10 mouse cellular contexts compared by ENCODE assay signal in the genomic region with DNA sequence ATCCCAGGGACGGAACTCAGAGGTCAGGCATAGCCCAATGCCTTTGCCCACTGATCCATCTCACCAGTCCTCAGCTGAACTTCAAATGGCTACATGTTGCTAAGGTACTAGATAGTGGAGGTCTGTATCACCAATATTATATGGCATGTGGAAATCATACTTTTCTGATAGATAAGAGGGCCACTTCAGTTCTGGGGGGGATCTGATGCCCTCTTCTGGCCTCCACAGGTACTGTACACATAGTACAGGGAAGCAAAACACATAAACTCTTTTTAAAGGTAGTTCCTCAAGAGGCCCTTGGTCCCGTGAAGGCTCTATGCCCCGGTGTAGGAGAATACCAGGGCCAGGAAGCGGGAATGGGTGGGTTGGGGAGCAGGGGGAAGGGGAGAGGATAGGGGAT. TPM values are rescaled to one million over a fixed set of nuclear protein-coding genes. Genes with fewer than 3 reads are reported as not detected.
DNase-seq lines count a peak whose midpoint lies in the region; ATAC-seq and TF ChIP-seq lines count a peak whose summit lies in the region.
"Had no signal": no experiment of that assay in that cellular context is flagged by ENCODE, and none has a peak within 500 bp of the region (broad histone marks: within the 10 kb centered on the region; RNA-seq: fewer than 3 reads in every experiment).

No protein-coding gene starts in this region.

- no peak overlapping the region for H3K27ac ChIP-seq in midbrain, postnatal 0 days (ENCODE audit: low read depth, low read length)
- H3K27ac ChIP-seq in midbrain, embryonic 16.5 days (ENCODE audit: low read length), result no peak overlapping the region
- H3K27ac ChIP-seq in liver, embryonic 13.5 days, result no peak overlapping the region
- no peak overlapping the region for H3K27ac ChIP-seq in hindbrain, embryonic 11.5 days (ENCODE audit: low read depth, low read length)

- no peak for ATAC-seq in CD4-positive, CD25-positive, alpha-beta regulatory T cell, adult 4 months
- ATAC-seq in midbrain, postnatal 0 days (ENCODE audit: low FRiP score), result no peak
- ATAC-seq in midbrain, embryonic 16.5 days, result no peak
- no peak for ATAC-seq in liver, embryonic 13.5 days (ENCODE audit: low read depth)
- ATAC-seq in hindbrain, embryonic 11.5 days (ENCODE audit: low FRiP score), result no peak
- ATAC-seq: forebrain, embryonic 14.5 days had no signal

- H3K9ac ChIP-seq in midbrain, postnatal 0 days (replicated peaks; ENCODE audit: low read length, poor library complexity, severe bottlenecking), result no peak overlapping the region
- no peak overlapping the region for H3K9ac ChIP-seq in midbrain, embryonic 16.5 days (ENCODE audit: low read depth, low read length)
- no peak overlapping the region for H3K9ac ChIP-seq in liver, embryonic 13.5 days
- H3K9ac ChIP-seq in hindbrain, embryonic 11.5 days (ENCODE audit: low read depth, low read length), result no peak overlapping the region

- no peaks in the 10 kb centered on the region for H3K27me3 ChIP-seq in midbrain, postnatal 0 days (ENCODE audit: insufficient read depth, low read length)
- no peaks in the 10 kb centered on the region for H3K27me3 ChIP-seq in midbrain, embryonic 16.5 days (ENCODE audit: control insufficient read depth, insufficient read depth, low read depth, low read length)
- no peaks in the 10 kb centered on the region for H3K27me3 ChIP-seq in liver, embryonic 13.5 days
- no peaks in the 10 kb centered on the region for H3K27me3 ChIP-seq in hindbrain, embryonic 11.5 days (ENCODE audit: control insufficient read depth, insufficient read depth, low read length)

- peak; percentile 55 for DNase-seq in CD4-positive, CD25-positive, alpha-beta regulatory T cell, adult 2 months (ENCODE audit: low read depth, low spot score)
- no peak for DNase-seq in midbrain, postnatal 0 days (ENCODE audit: low spot score)
- peak; percentile 32 for DNase-seq in liver, embryonic 13.5 days
- DNase-seq in thymus, postnatal 4 days, result peak; percentile 65
- no peak for DNase-seq in cerebellum, adult 9-10 months
- DNase-seq in hindbrain, embryonic 11.5 days (ENCODE audit: low spot score), result no peak
- DNase-seq: cerebellum, adult 9-11 months had no signal

- no peaks in the 10 kb centered on the region for H3K9me3 ChIP-seq in midbrain, postnatal 0 days (ENCODE audit: low read length)
- H3K9me3 ChIP-seq in midbrain, embryonic 16.5 days (replicated peaks; ENCODE audit: control insufficient read depth, low read length, poor library complexity, severe bottlenecking), result no peaks in the 10 kb centered on the region
- no peaks in the 10 kb centered on the region for H3K9me3 ChIP-seq in liver, embryonic 13.5 days (replicated peaks)
- H3K9me3 ChIP-seq in hindbrain, embryonic 11.5 days (ENCODE audit: control insufficient read depth, low read length), result no peaks in the 10 kb centered on the region

- 69% methylated on average over 4 of the region's 4 CpGs for WGBS in midbrain, postnatal 0 days
- 74% methylated on average over 4 of the region's 4 CpGs for WGBS in midbrain, embryonic 16.5 days
- 54% methylated on average over 4 of the region's 4 CpGs for WGBS in liver, embryonic 13.5 days (ENCODE audit: insufficient replicate concordance)
- WGBS in hindbrain, embryonic 11.5 days, result 77% methylated on average over 4 of the region's 4 CpGs

- no peak overlapping the region for H3K4me2 ChIP-seq in midbrain, postnatal 0 days (ENCODE audit: low read depth, low read length, poor library complexity, severe bottlenecking)
- H3K4me2 ChIP-seq in midbrain, embryonic 16.5 days (ENCODE audit: low read length), result no peak overlapping the region
- 0 out of 2 replicates have a peak overlapping the region, but pooled peaks have one; percentile 19 for H3K4me2 ChIP-seq in liver, embryonic 13.5 days
- H3K4me2 ChIP-seq in hindbrain, embryonic 11.5 days (replicated peaks; ENCODE audit: low read depth, low read length), result no peak overlapping the region

- H3K36me3 ChIP-seq in midbrain, postnatal 0 days (ENCODE audit: insufficient read depth, low read length), result no peaks in the 10 kb centered on the region
- H3K36me3 ChIP-seq in midbrain, embryonic 16.5 days (ENCODE audit: control insufficient read depth, insufficient read depth, low read length), result no peaks in the 10 kb centered on the region
- H3K36me3 ChIP-seq in liver, embryonic 13.5 days, result no peaks in the 10 kb centered on the region
- no peaks in the 10 kb centered on the region for H3K36me3 ChIP-seq in hindbrain, embryonic 11.5 days (ENCODE audit: control insufficient read depth, insufficient read depth, low read length)

- H3K4me3 ChIP-seq in midbrain, postnatal 0 days (ENCODE audit: low read depth, low read length), result no peak overlapping the region
- no peak overlapping the region for H3K4me3 ChIP-seq in midbrain, embryonic 16.5 days (ENCODE audit: low read depth, low read length)
- no peak overlapping the region for H3K4me3 ChIP-seq in liver, embryonic 13.5 days (replicated peaks)
- H3K4me3 ChIP-seq in hindbrain, embryonic 11.5 days (ENCODE audit: low read depth, low read length), result no peak overlapping the region

- peak; percentile 58 for TF ChIP-seq CTCF in midbrain, postnatal 0 days (IDR thresholded peaks at IDR 0.05)

- peaks cover 5% of the 10 kb centered on the region; the same call in 1 of the 2 replicates for H3K4me1 ChIP-seq in midbrain, postnatal 0 days (ENCODE audit: insufficient read depth, low read length)
- peaks cover 13% of the 10 kb centered on the region for H3K4me1 ChIP-seq in midbrain, embryonic 16.5 days (ENCODE audit: control insufficient read depth, insufficient read depth, low read length)
- H3K4me1 ChIP-seq in liver, embryonic 13.5 days (replicated peaks), result peaks cover 46% of the 10 kb centered on the region
- 0 out of 2 replicates have a peak, but pooled peaks cover 2% of the 10 kb centered on the region for H3K4me1 ChIP-seq in hindbrain, embryonic 11.5 days (replicated peaks; ENCODE audit: control insufficient read depth, insufficient read depth, low read length)

RNA-seq across cellular contexts. Expression of a gene that starts 2.1 kb away (rescaled TPM):
- 10 to 100 TPM; 63.4 to 68.6 TPM for polyA plus RNA-seq in CD4-positive, CD25-positive, alpha-beta regulatory T cell, adult 4 months (2017; shearing (Covaris generic))
- total RNA-seq in midbrain, postnatal 0 days (2014; rRNA removed), result 91.7 and 104 TPM in 2 replicates
- polyA plus RNA-seq in midbrain, postnatal 0 days (2015; fragmentation: Nextera tagmentation; extraction: Ambion mirVana), result 207 and 218 TPM in 2 replicates
- 184 and 185 TPM in 2 replicates for polyA plus RNA-seq in midbrain, embryonic 16.5 days (2015; fragmentation: Nextera tagmentation; extraction: Ambion mirVana)
- 101 and 112 TPM in 2 replicates for polyA plus RNA-seq in liver, embryonic 13.5 days (2015; fragmentation: Nextera tagmentation; extraction: Ambion mirVana)
- polyA plus RNA-seq in hindbrain, embryonic 11.5 days (2014; fragmentation: Nextera tagmentation; extraction: Ambion mirVana), result 231 and 238 TPM in 2 replicates

RNA-seq across cellular contexts. Expression of a gene that starts 30.0 kb away (rescaled TPM):
- polyA plus RNA-seq in CD4-positive, CD25-positive, alpha-beta regulatory T cell, adult 4 months (2017; shearing (Covaris generic)), result 10 to 100 TPM in 1 of 2 experiments, 1 to 10 TPM in 1; 6.0 to 11.7 TPM
- total RNA-seq in midbrain, postnatal 0 days (2014; rRNA removed), result 0.71 and 5.8 TPM in 2 replicates
- 5.9 and 7.1 TPM in 2 replicates for polyA plus RNA-seq in midbrain, postnatal 0 days (2015; fragmentation: Nextera tagmentation; extraction: Ambion mirVana)
- polyA plus RNA-seq in midbrain, embryonic 16.5 days (2015; fragmentation: Nextera tagmentation; extraction: Ambion mirVana), result 7.5 and 8.8 TPM in 2 replicates
- 114 and 117 TPM in 2 replicates for polyA plus RNA-seq in liver, embryonic 13.5 days (2015; fragmentation: Nextera tagmentation; extraction: Ambion mirVana)
- 43.7 and 53.2 TPM in 2 replicates for polyA plus RNA-seq in hindbrain, embryonic 11.5 days (2014; fragmentation: Nextera tagmentation; extraction: Ambion mirVana)

RNA-seq across cellular contexts. Expression of a gene that starts 31.7 kb away (rescaled TPM):
- 10 to 100 TPM; 94.7 to 96.2 TPM for polyA plus RNA-seq in CD4-positive, CD25-positive, alpha-beta regulatory T cell, adult 4 months (2017; shearing (Covaris generic))
- 151 and 187 TPM in 2 replicates for total RNA-seq in midbrain, postnatal 0 days (2014; rRNA removed)
- 124 and 128 TPM in 2 replicates for polyA plus RNA-seq in midbrain, postnatal 0 days (2015; fragmentation: Nextera tagmentation; extraction: Ambion mirVana)
- polyA plus RNA-seq in midbrain, embryonic 16.5 days (2015; fragmentation: Nextera tagmentation; extraction: Ambion mirVana), result 141 and 153 TPM in 2 replicates
- 34.0 and 53.5 TPM in 2 replicates for polyA plus RNA-seq in liver, embryonic 13.5 days (2015; fragmentation: Nextera tagmentation; extraction: Ambion mirVana)
- polyA plus RNA-seq in hindbrain, embryonic 11.5 days (2014; fragmentation: Nextera tagmentation; extraction: Ambion mirVana), result 108 and 116 TPM in 2 replicates

RNA-seq across cellular contexts. Expression of a gene that starts 41.6 kb away (rescaled TPM):
- polyA plus RNA-seq in CD4-positive, CD25-positive, alpha-beta regulatory T cell, adult 4 months (2017; shearing (Covaris generic)), result 10 to 100 TPM in 1 of 2 experiments, 1 to 10 TPM in 1; 7.4 to 10.1 TPM
- total RNA-seq in midbrain, postnatal 0 days (2014; rRNA removed), result 25.6 and 36.0 TPM in 2 replicates
- polyA plus RNA-seq in midbrain, postnatal 0 days (2015; fragmentation: Nextera tagmentation; extraction: Ambion mirVana), result 24.4 and 24.5 TPM in 2 replicates
- 19.1 and 19.2 TPM in 2 replicates for polyA plus RNA-seq in midbrain, embryonic 16.5 days (2015; fragmentation: Nextera tagmentation; extraction: Ambion mirVana)
- 19.0 and 19.2 TPM in 2 replicates for polyA plus RNA-seq in liver, embryonic 13.5 days (2015; fragmentation: Nextera tagmentation; extraction: Ambion mirVana)
- 34.6 and 35.0 TPM in 2 replicates for polyA plus RNA-seq in hindbrain, embryonic 11.5 days (2014; fragmentation: Nextera tagmentation; extraction: Ambion mirVana)

Comparison
In these comparisons a context has a peak if more than half of its experiments do, and no peak if none do; other contexts are left out.
1. DNase-seq: peak in CD4-positive, CD25-positive, alpha-beta regulatory T cell, adult 2 months (single experiment), liver, embryonic 13.5 days (single experiment) and thymus, postnatal 4 days (single experiment); none in midbrain, postnatal 0 days (single experiment), cerebellum, adult 9-10 months (single experiment) and hindbrain, embryonic 11.5 days (single experiment).